17 mouse cellular contexts compared by ENCODE assay signal in the genomic region with DNA sequence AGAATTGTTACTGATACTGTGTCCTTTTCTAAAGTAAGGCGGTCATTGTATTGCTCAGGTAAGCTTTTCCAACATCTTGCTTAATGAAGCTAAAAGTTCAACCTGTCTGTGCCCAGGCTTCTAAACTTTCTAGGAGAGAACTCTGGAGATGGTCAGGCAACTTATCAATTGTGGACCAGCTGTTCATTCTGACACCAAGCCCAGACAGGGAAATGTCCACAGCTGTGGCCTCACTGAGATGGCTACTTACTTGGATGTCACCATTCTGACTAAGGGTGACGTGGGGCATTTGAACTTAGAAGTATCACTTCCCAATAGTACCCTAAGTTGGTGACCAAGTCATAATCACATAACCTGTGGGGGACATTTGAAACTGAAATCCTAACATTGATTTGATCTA.
"Had no signal": no experiment of that assay in that cellular context is flagged by ENCODE, and none has a peak within 500 bp of the region (broad histone marks: within the 10 kb centered on the region; RNA-seq: fewer than 3 reads in every experiment).

No protein-coding gene starts in this region.

- H3K36me3 ChIP-seq: midbrain, embryonic 10.5 days; midbrain, embryonic 12.5 days; neural tube, embryonic 12.5 days had no signal

- H3K4me2 ChIP-seq: lung, embryonic 14.5 days; midbrain, embryonic 12.5 days; neural tube, embryonic 12.5 days had no signal

- ATAC-seq: midbrain, embryonic 16.5 days had no signal

- H3K27ac ChIP-seq: midbrain, embryonic 10.5 days; midbrain, embryonic 12.5 days; neural tube, embryonic 12.5 days had no signal

- H3K4me3 ChIP-seq: midbrain, embryonic 10.5 days; midbrain, embryonic 12.5 days; neural tube, embryonic 12.5 days had no signal

- DNase-seq: lung, adult 18-20 months; lung, embryonic 14.5 days; lung, postnatal 10 days; lung, postnatal 4 days; midbrain, embryonic 14.5 days; retina, postnatal 1 day; right cerebral cortex, adult 18-20 months; right cerebral cortex, postnatal 25 days; right cerebral cortex, postnatal 4 days; spleen, adult 18-20 months; thymus, adult 18-20 months; thymus, postnatal 14 days; thymus, postnatal 36 days had no signal

- H3K27me3 ChIP-seq: midbrain, embryonic 12.5 days; neural tube, embryonic 12.5 days had no signal

- H3K9ac ChIP-seq: lung, embryonic 14.5 days; midbrain, embryonic 12.5 days; neural tube, embryonic 12.5 days had no signal

- H3K4me1 ChIP-seq: midbrain, embryonic 10.5 days; midbrain, embryonic 12.5 days; neural tube, embryonic 12.5 days had no signal

- H3K9me3 ChIP-seq: midbrain, embryonic 10.5 days; midbrain, embryonic 12.5 days; neural tube, embryonic 12.5 days had no signal
